27 mouse cellular contexts compared by ENCODE assay signal in genomic region chr12:72583099-72583498, GRCm38 (mm10). TPM values are rescaled to one million over a fixed set of nuclear protein-coding genes. Genes with fewer than 3 reads are reported as not detected.
A peak's percentile ranks its signal among the peaks of the same experiment; 100 is the strongest.
DNase-seq lines count a peak whose midpoint lies in the region; ATAC-seq and TF ChIP-seq lines count a peak whose summit lies in the region.
"Had no signal": no experiment of that assay in that cellular context is flagged by ENCODE, and none has a peak within 500 bp of the region (broad histone marks: within the 10 kb centered on the region; RNA-seq: fewer than 3 reads in every experiment).

No protein-coding gene starts in this region.

- TF ChIP-seq EP300 in liver, postnatal 0 days (IDR thresholded peaks at IDR 0.05; ENCODE audit: low read depth), result 0 out of 2 replicates have a peak, but pooled peaks have one; percentile 13

- no peak for ATAC-seq in liver, postnatal 0 days
- no peak for ATAC-seq in liver, embryonic 11.5 days (replicated peaks; ENCODE audit: low FRiP score)
- ATAC-seq in common myeloid progenitor, adult 5-6 weeks (replicated peaks; ENCODE audit: low read depth, poor library complexity, severe bottlenecking), result peak; percentile 47
- ATAC-seq in megakaryocyte-erythroid progenitor cell, adult 5-6 weeks (replicated peaks; ENCODE audit: low FRiP score, low TSS enrichment, poor library complexity, severe bottlenecking), result peak; percentile 71
- ATAC-seq: activated CD4-positive, CD25-positive, alpha-beta regulatory T cell, adult 4 months; CD4-positive, CD25-positive, alpha-beta regulatory T cell, adult 4 months; forebrain, embryonic 14.5 days; forebrain, embryonic 16.5 days; Patski had no signal

- no peak overlapping the region for H3K4me3 ChIP-seq in liver, postnatal 0 days (ENCODE audit: low read depth, low read length)
- H3K4me3 ChIP-seq in liver, embryonic 11.5 days (ENCODE audit: low read depth, low read length), result no peak overlapping the region
- H3K4me3 ChIP-seq: embryonic facial prominence, embryonic 10.5 days; embryonic facial prominence, embryonic 12.5 days; erythroblast, embryonic 14.5 days; forebrain, embryonic 10.5 days; forebrain, embryonic 12.5 days had no signal

- WGBS in liver, postnatal 0 days (ENCODE audit: insufficient replicate concordance), result 67% methylated on average over 2 of the region's 2 CpGs
- WGBS in liver, embryonic 11.5 days, result 69% methylated on average over 2 of the region's 2 CpGs

- no peak overlapping the region for H3K4me2 ChIP-seq in liver, postnatal 0 days (ENCODE audit: low read depth, low read length)
- no peak overlapping the region for H3K4me2 ChIP-seq in liver, embryonic 11.5 days
- H3K4me2 ChIP-seq: embryonic facial prominence, embryonic 12.5 days; forebrain, embryonic 12.5 days had no signal

- no peaks in the 10 kb centered on the region for H3K36me3 ChIP-seq in liver, postnatal 0 days (replicated peaks; ENCODE audit: insufficient read depth, low read length)
- peaks cover 2% of the 10 kb centered on the region; the same call in 1 of the 2 replicates for H3K36me3 ChIP-seq in liver, embryonic 11.5 days (ENCODE audit: control insufficient read depth, insufficient read depth, low read length)
- H3K36me3 ChIP-seq: embryonic facial prominence, embryonic 12.5 days had no signal

- H3K9me3 ChIP-seq in liver, postnatal 0 days (ENCODE audit: low read length), result no peaks in the 10 kb centered on the region
- H3K9me3 ChIP-seq in liver, embryonic 11.5 days (ENCODE audit: control insufficient read depth, low read length), result no peaks in the 10 kb centered on the region
- H3K9me3 ChIP-seq: embryonic facial prominence, embryonic 10.5 days; embryonic facial prominence, embryonic 12.5 days; forebrain, embryonic 12.5 days had no signal

- DNase-seq in liver, postnatal 0 days, result no peak
- DNase-seq in liver, embryonic 11.5 days (ENCODE audit: low spot score), result no peak
- DNase-seq in heart, postnatal 14 days, result no peak
- DNase-seq in frontal cortex, postnatal 14 days (ENCODE audit: low spot score in 2 of 2), result no peak
- DNase-seq: adrenal gland, adult 8-10 months; adrenal gland, postnatal 14 days; adrenal gland, postnatal 36 days; B cell, adult 2 months; cerebellum, adult 11 months; cerebellum, adult 18-20 months; cerebellum, adult 8-10 months; cerebellum, adult 9-11 months; cerebellum, postnatal 14 days; cerebellum, postnatal 36 days had no signal

- H3K9ac ChIP-seq in liver, postnatal 0 days (replicated peaks), result no peak overlapping the region
- H3K9ac ChIP-seq in liver, embryonic 11.5 days (ENCODE audit: low read depth, low read length), result no peak overlapping the region
- H3K9ac ChIP-seq: embryonic facial prominence, embryonic 12.5 days; forebrain, embryonic 12.5 days had no signal

- no peak for TF ChIP-seq CTCF in liver, postnatal 0 days (IDR thresholded peaks at IDR 0.05; ENCODE audit: low read depth)

- H3K4me1 ChIP-seq in liver, postnatal 0 days (ENCODE audit: insufficient read depth), result no peaks in the 10 kb centered on the region
- H3K4me1 ChIP-seq in liver, embryonic 11.5 days (replicated peaks; ENCODE audit: control insufficient read depth, insufficient read depth, low read length), result no peaks in the 10 kb centered on the region
- H3K4me1 ChIP-seq: embryonic facial prominence, embryonic 10.5 days; embryonic facial prominence, embryonic 12.5 days; forebrain, embryonic 10.5 days; forebrain, embryonic 12.5 days had no signal

- H3K27me3 ChIP-seq in liver, postnatal 0 days (ENCODE audit: insufficient read depth, low read length), result no peaks in the 10 kb centered on the region
- no peaks in the 10 kb centered on the region for H3K27me3 ChIP-seq in liver, embryonic 11.5 days (replicated peaks; ENCODE audit: control insufficient read depth, insufficient read depth, low read length)
- H3K27me3 ChIP-seq: CH12.LX; embryonic facial prominence, embryonic 12.5 days; forebrain, embryonic 12.5 days; Patski had no signal

- H3K27ac ChIP-seq in liver, postnatal 0 days (ENCODE audit: low read depth), result no peak overlapping the region
- H3K27ac ChIP-seq in liver, embryonic 11.5 days (ENCODE audit: low read depth, low read length), result no peak overlapping the region
- H3K27ac ChIP-seq: embryonic facial prominence, embryonic 10.5 days; embryonic facial prominence, embryonic 12.5 days; forebrain, embryonic 10.5 days; forebrain, embryonic 12.5 days had no signal

- intact Hi-C loops in heart, postnatal 14 days (cut with DNase I), result no loop called here

RNA-seq across cellular contexts. Expression of gene Pcnx4, which starts 46.9 kb away (rescaled TPM):
- 1.9 TPM in 2 replicates for polyA plus RNA-seq in liver, postnatal 0 days (2015; fragmentation: Nextera tagmentation; extraction: Ambion mirVana)
- polyA plus RNA-seq in liver, embryonic 11.5 days (2014; fragmentation: Nextera tagmentation; extraction: Ambion mirVana), result 6.5 and 7.1 TPM in 2 replicates
- 3.4 and 5.0 TPM in 2 replicates for total RNA-seq in common myeloid progenitor, adult 5-6 weeks (2017)
- 2.3 and 4.4 TPM in 2 replicates for total RNA-seq in megakaryocyte-erythroid progenitor cell, adult 5-6 weeks (2014; fragmentation: Nextera tagmentation)
- total RNA-seq in megakaryocyte-erythroid progenitor cell, adult 5-6 weeks (2017), result 2.9 and 4.1 TPM in 2 replicates
- total RNA-seq in heart, postnatal 14 days (2021), result 1 to 10 TPM; 3.4 to 3.5 TPM

Comparison
In these comparisons a context has a peak if more than half of its experiments do, and no peak if none do; other contexts are left out.
1. ATAC-seq: peak in common myeloid progenitor, adult 5-6 weeks (single experiment) and megakaryocyte-erythroid progenitor cell, adult 5-6 weeks (single experiment); none in liver, postnatal 0 days (single experiment) and liver, embryonic 11.5 days (single experiment).